Mouse (Mus musculus) ovary, adult 18-20 months (tissue): ENCODE results near the gene Rhof.
"Not testable (repeated sequence)": the region's sequence is repeated elsewhere in the genome, so short reads cannot be mapped to it uniquely, and the experiment has no call there.

Experiments
- DNase-seq: peaks from one replicate; pipeline ENCODE4 v3.0.0; 2022; ENCODE audit warnings: low spot score, mixed read lengths

The Rhof gene

DNA sequence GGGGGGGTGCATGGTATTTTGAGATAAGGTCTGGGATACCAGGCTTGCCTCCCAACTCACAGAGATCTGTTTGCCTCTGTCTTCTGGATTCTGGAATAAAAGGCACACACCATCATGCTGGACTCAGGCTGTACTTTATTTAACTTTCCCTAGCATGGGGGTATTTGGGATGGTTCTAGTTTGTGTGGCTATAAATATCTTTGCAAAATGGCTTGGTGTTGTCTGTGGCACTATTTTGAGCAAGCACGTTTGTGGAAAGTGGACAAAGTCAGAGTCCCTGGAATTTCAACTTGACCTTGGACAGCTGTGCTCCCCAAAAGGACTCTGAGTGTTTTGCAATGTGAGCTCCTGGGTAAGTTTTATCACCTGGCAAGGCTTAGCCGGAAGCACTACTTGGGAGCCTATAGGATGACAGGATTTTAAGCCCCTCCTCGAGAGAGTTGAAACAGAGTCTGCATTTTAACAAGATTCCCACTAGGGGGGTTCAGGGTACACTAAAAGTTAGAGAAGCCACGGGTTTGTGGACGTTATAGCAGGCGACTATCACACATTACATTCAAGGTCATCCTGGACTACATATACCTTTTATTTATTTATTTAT is 65.0 kb downstream of the Rhof start:
- DNase-seq = no peak

GRCm38 (mm10) chr5:123064207-123064606 is 68.3 kb downstream of the Rhof start:
- no peak for DNase-seq

DNA sequence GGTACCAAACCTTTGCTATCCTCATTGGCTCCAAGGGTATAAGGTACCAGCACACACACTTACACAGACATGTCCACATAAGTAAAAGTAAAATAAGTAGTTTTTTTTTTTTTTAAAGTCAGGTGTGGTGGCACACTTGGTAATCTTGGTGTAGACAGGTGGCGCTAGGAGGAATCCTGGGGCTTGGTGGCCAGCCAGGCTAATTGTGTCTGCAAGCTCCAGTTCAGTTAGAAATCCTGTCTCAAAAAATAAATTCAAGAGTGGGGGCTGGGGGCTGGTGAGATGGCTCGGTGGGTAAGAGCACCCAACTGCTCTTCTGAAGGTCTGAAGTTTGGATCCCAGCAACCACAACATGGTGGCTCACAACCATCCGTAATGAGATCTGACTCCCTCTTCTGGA is 69.4 kb downstream of the Rhof start:
- no peak for DNase-seq

DNA sequence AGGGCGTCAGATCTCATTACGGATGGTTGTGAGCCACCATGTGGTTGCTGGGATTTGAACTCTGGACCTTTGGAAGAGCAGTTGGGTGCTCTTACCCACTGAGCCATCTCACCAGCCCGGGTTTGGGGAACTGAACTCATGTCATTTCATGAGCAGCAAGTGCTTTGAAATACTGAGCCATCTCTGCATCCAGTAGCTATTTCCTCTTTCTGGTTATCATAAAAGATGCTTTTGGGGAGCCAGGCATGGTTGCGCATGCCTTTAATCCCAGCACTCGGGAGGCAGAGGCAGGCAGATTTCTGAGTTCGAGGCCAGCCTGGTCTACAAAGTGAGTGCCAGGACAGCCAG is 71.1 kb downstream of the Rhof start:
- not testable (repeated sequence) for DNase-seq

DNA sequence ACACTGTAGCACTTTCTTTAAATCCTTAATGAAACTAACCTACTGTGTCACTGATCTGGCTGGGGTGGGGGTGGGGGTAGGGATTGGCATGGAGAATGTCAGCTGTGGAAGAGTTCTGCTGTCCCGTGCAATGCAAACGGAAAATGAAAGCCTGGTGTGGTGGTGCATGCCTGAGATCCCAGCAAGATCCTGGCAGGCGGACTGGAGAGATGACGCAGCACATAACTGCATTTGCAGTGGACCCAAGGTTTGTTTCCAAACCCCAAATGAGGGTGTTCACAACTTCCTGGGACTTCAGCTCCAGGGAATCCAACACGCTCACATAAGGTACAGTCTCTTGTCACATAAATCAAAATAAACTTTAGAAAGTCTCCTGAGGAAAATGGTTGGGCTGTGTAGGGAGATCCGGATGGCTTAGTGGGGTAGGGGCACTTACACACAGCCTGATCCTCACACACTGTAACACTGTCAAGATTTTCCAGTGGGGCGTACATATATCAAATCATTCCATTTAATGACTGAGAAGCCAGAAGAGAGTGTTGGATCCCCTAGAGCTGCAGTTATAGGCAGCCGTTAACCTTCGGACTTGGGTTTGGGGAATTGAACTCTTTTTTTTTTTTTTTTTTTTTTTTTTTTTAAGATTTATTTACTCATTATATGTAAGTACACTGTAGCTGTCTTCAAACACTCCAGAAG is 71.6 kb downstream of the Rhof start:
- no peak for DNase-seq

GRCm38 (mm10) chr5:123059757-123060520 is 72.6 kb downstream of the Rhof start:
- DNase-seq = no peak

DNA sequence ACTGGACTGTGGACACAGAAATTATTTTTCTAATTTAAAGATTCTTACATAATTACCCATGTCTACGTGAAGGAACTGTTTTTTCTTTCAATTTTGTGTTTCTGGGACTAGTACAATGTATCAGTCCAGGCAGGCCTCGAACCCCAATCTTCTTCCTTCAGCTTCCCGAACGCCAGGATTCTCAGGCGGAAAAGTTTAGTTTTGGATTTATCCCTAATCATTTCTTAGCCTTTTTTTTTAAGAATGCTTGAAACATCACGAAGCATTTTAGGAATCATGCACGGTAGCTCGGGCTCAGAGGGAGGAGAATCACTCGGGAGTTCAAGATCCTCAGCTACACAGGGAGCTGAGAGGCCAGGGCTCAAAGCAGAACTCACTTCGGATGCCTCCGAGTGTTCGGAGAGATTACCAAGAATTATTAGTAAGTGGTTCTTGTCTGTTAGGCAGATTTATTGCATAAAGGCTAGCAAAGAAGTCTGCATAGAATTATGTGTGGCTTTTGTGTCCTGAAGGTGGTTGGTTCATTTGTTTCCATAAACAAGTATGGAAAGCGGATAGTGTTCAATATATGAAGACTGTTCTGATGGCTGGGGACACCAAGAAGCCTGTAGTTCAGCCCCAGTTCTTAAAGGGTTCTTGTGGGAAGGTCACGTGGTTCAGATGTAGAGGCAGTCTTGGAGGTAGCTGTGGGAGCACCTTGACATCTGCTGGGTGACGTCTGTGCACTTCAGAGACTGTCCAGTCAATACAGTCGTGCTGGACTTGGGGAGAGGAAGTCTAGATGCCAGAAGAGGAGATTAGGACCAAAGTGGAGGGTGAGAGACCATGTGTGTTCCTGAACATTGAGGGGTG is 74.0 kb downstream of the Rhof start:
- no peak for DNase-seq

GRCm38 (mm10) chr5:123057366-123058250 is 74.9 kb downstream of the Rhof start:
- DNase-seq = peak; percentile 100
